Mouse (Mus musculus) testis, adult 2 months (tissue): ENCODE results near the gene Ces1e.

ENCODE experiments used
- CTCF ChIP-seq: fragments of 200-500 bp; IDR thresholded peaks from 2 replicates; pipeline ENCODE4 v1.5.1; 2012; ENCODE audit warnings: low read depth, mild to moderate bottlenecking, inconsistent platforms, low read length, moderate library complexity; ENCODE audit not compliant: control insufficient read depth, insufficient read depth, insufficient replicate concordance
- POLR2A ChIP-seq: fragments of 200-500 bp; IDR thresholded peaks from 2 replicates; pipeline ENCODE4 v1.6.1; 2012; ENCODE audit warnings: low read depth, mild to moderate bottlenecking, inconsistent platforms, low read length, moderate library complexity; ENCODE audit not compliant: control insufficient read depth

- no peak for TF ChIP-seq POLR2A
- no peak for TF ChIP-seq CTCF
These were observed 31.5 kb downstream of the Ces1e start, which contains the start of gene Ces1d for GRCm38 (mm10) chr8:93197685-93198525.
